Mouse (Mus musculus): Measurements from ENCODE around the gene Pdp2.

DNA sequence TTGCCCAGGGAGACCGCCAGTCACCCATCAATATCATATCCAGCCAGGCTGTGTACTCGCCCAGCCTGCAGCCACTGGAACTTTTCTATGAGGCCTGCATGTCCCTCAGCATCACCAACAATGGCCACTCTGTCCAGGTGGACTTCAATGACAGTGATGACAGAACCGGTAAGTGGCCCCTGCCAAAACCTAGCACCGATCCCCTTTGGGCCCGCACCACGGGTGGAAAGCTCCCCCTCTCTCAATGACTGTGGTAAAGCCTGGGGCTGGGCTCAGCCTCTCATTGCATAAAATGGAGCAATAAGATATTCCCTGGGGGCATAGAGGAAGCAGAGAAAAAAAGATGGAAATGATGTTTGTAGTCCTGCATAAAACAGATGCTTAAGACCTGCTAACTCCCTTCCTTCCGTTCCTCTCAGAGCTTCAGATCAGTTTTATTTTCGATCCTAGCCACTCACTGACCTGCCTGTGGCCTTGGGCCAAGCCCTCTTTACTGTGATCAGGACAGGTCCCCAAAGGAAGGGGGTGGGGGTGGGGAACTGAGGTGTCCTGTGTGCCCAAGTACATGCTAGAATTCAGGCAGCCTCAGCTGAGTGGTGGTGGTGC lies 47.7 kb upstream of the Pdp2 start:
- no peak for TF ChIP-seq CTCF (conservative IDR thresholded peaks at IDR 0.05; ENCODE audit: low read length)
- TF ChIP-seq NANOG (IDR thresholded peaks at IDR 0.05; ENCODE audit: borderline replicate concordance, low read length), result no peak

All from E14TG2a.4 (cell line).